Mouse (Mus musculus): ENCODE measurements around the gene Rtn2.

- TF ChIP-seq CTCF (IDR thresholded peaks at IDR 0.05; ENCODE audit: low read depth) = no peak
- TF ChIP-seq EP300 (IDR thresholded peaks at IDR 0.05; ENCODE audit: low read depth) = no peak
Observed at GRCm38 (mm10) chr7:19265147-19265546, 17.3 kb upstream of the Rtn2 start.

Data from liver, postnatal 0 days (tissue).